Mouse (Mus musculus): ENCODE results near the gene Tmsb10. TPM values are rescaled to one million over a fixed set of nuclear protein-coding genes. Genes with fewer than 3 reads are reported as not detected.

The Tmsb10 gene
- total and polyA plus RNA-seq, 3 experiments: 31.7 to 91.3 TPM; not detected in 1

- Histone ChIP-seq H3K27ac (ENCODE audit: control insufficient read depth, low read depth, low read length) (no peak overlapping the region), H3K4me3 (ENCODE audit: control insufficient read depth in 1 of 2, insufficient read depth in 1 of 2, low read depth in 2 of 2, low read length in 2 of 2) (no peak overlapping the region), H3K9ac (ENCODE audit: control insufficient read depth, low read depth, low read length, poor library complexity, severe bottlenecking) (no peak overlapping the region), H3K9me3 (replicated peaks; ENCODE audit: insufficient read depth, low read length) (no peaks in the 10 kb centered on the region), H3K4me1 (ENCODE audit: control insufficient read depth in 1 of 2, insufficient read depth in 2 of 2, low read length in 2 of 2) (0 out of 4 replicates have a peak, but pooled peaks cover 0 to 7% of the 10 kb centered on the region in 2 experiments), H3K36me3 (ENCODE audit: control insufficient read depth in 1 of 2, insufficient read depth in 2 of 2, low read length in 2 of 2) (no peaks in the 10 kb centered on the region), H3K79me2 (ENCODE audit: control insufficient read depth, insufficient read depth, low read length, poor library complexity) (no peaks in the 10 kb centered on the region), H3K27me3 (ENCODE audit: control insufficient read depth in 1 of 2, insufficient read depth in 2 of 2, low read length in 2 of 2) (no peaks in the 10 kb centered on the region)
- no peak for TF ChIP-seq GABPA (IDR thresholded peaks at IDR 0.05; ENCODE audit: low read depth, low read length)
- no peak for TF ChIP-seq ZNF384 (IDR thresholded peaks at IDR 0.05; ENCODE audit: low read depth, low read length)
- TF ChIP-seq RAD21 (IDR thresholded peaks at IDR 0.05; ENCODE audit: low read depth, low read length): no peak
- TF ChIP-seq RCOR1 (IDR thresholded peaks at IDR 0.05; ENCODE audit: low read depth, low read length): no peak
- TF ChIP-seq ZC3H11A (IDR thresholded peaks at IDR 0.05; ENCODE audit: low read depth, low read length): no peak
- no peak for TF ChIP-seq E2F4 (IDR thresholded peaks at IDR 0.05; ENCODE audit: borderline replicate concordance, low read depth, low read length)
- TF ChIP-seq UBTF (IDR thresholded peaks at IDR 0.05; ENCODE audit: borderline replicate concordance, insufficient read depth, low read depth, low read length): no peak
- TF ChIP-seq HCFC1 (IDR thresholded peaks at IDR 0.05; ENCODE audit: low read depth, low read length): no peak
- no peak for TF ChIP-seq USF1 (IDR thresholded peaks at IDR 0.05; ENCODE audit: low read depth, low read length)
- TF ChIP-seq ELF1 (IDR thresholded peaks at IDR 0.05; ENCODE audit: low read depth, low read length): no peak
- TF ChIP-seq ZKSCAN1 (IDR thresholded peaks at IDR 0.05; ENCODE audit: low read depth, low read length): no peak
- TF ChIP-seq TBP (IDR thresholded peaks at IDR 0.05; ENCODE audit: low read depth, low read length): no peak
- TF ChIP-seq ZMIZ1 (IDR thresholded peaks at IDR 0.05; ENCODE audit: low read depth, low read length): no peak
- TF ChIP-seq SIN3A (IDR thresholded peaks at IDR 0.05; ENCODE audit: low read length): no peak
- TF ChIP-seq BHLHE40 (IDR thresholded peaks at IDR 0.05; ENCODE audit: borderline replicate concordance, low read depth, low read length): no peak
- no peak for TF ChIP-seq USF2 (IDR thresholded peaks at IDR 0.05; ENCODE audit: borderline replicate concordance in 1 of 2, insufficient read depth in 1 of 2, low read depth in 1 of 2, low read length in 2 of 2)
- no peak for TF ChIP-seq KAT2A (conservative IDR thresholded peaks at IDR 0.05; ENCODE audit: low read depth, low read length)
- no peak for TF ChIP-seq CHD1 (IDR thresholded peaks at IDR 0.05; ENCODE audit: low read depth, low read length)
- no peak for DNase-seq (ENCODE audit: low read depth, low spot score)
These were observed 28.7 kb downstream of the Tmsb10 start for GRCm38 (mm10) chr6:72929795-72930398.

- Histone ChIP-seq H3K27ac (ENCODE audit: control insufficient read depth, low read depth, low read length) (no peak overlapping the region), H3K27me3 (ENCODE audit: control insufficient read depth in 1 of 2, insufficient read depth in 2 of 2, low read length in 2 of 2) (no peaks in the 10 kb centered on the region), H3K4me1 (ENCODE audit: control insufficient read depth in 1 of 2, insufficient read depth in 2 of 2, low read length in 2 of 2) (0 out of 4 replicates have a peak, but pooled peaks cover 0 to 7% of the 10 kb centered on the region in 2 experiments), H3K4me3 (ENCODE audit: control insufficient read depth in 1 of 2, insufficient read depth in 1 of 2, low read depth in 2 of 2, low read length in 2 of 2) (no peak overlapping the region), H3K36me3 (ENCODE audit: control insufficient read depth in 1 of 2, insufficient read depth in 2 of 2, low read length in 2 of 2) (no peaks in the 10 kb centered on the region), H3K9me3 (replicated peaks; ENCODE audit: insufficient read depth, low read length) (no peaks in the 10 kb centered on the region), H3K9ac (ENCODE audit: control insufficient read depth, low read depth, low read length, poor library complexity, severe bottlenecking) (no peak overlapping the region), H3K79me2 (ENCODE audit: control insufficient read depth, insufficient read depth, low read length, poor library complexity) (no peaks in the 10 kb centered on the region)
- TF ChIP-seq GATA1 (IDR thresholded peaks at IDR 0.05; ENCODE audit: low read depth, low read length) (no peak), MAZ (IDR thresholded peaks at IDR 0.05; ENCODE audit: low read depth, low read length) (no peak), MXI1 (IDR thresholded peaks at IDR 0.05; ENCODE audit: low read depth, low read length) (no peak), HCFC1 (IDR thresholded peaks at IDR 0.05; ENCODE audit: low read depth, low read length) (no peak), POLR2AphosphoS5 (IDR thresholded peaks at IDR 0.05; ENCODE audit: borderline replicate concordance, low read depth, low read length) (no peak), ZNF384 (IDR thresholded peaks at IDR 0.05; ENCODE audit: low read depth, low read length) (no peak), JUND (IDR thresholded peaks at IDR 0.05; ENCODE audit: low read depth, low read length) (peak; percentile 45; the same call in 1 of the 2 replicates)
- peak; percentile 20 for DNase-seq (ENCODE audit: low read depth, low spot score)
These were observed 31.6 kb downstream of the Tmsb10 start for GRCm38 (mm10) chr6:72926755-72927482.
